Mouse (Mus musculus) C2C12 (cell line): ENCODE data around the gene Tmprss6. TPM values are rescaled to one million over a fixed set of nuclear protein-coding genes. Genes with fewer than 3 reads are reported as not detected.

ENCODE experiments used
- H3K27me3 ChIP-seq: one replicate; pipeline ENCODE4 v1.6.1; 2011; ENCODE audit not compliant: control insufficient read depth, insufficient read depth, insufficient read length
- H3K36me3 ChIP-seq: one replicate; pipeline ENCODE4 v1.6.1; 2011; ENCODE audit not compliant: control insufficient read depth, insufficient read depth
- H3K4me3 ChIP-seq: one replicate; pipeline ENCODE4 v1.5.1; 2011; ENCODE audit warnings: mild to moderate bottlenecking, control low read depth; ENCODE audit not compliant: poor library complexity, insufficient read depth, severe bottlenecking
- H3K79me2 ChIP-seq: one replicate; pipeline ENCODE4 v1.6.1; 2011; ENCODE audit not compliant: control insufficient read depth, insufficient read depth
- H3K79me3 ChIP-seq: one replicate; pipeline ENCODE4 v1.6.1; 2011; ENCODE audit warnings: low read depth, control low read depth
- H3ac ChIP-seq: one replicate; pipeline ENCODE3; 2011; ENCODE audit warnings: low read depth; ENCODE audit not compliant: control insufficient read depth, insufficient read length
- CEBPB ChIP-seq: IDR thresholded peaks from one replicate; pipeline ENCODE4 v1.6.1; 2011; ENCODE audit warnings: low read depth, mild to moderate bottlenecking, control low read depth, moderate library complexity
- CTCF ChIP-seq: IDR thresholded peaks from one replicate; pipeline ENCODE4 v1.5.1; 2011; ENCODE audit not compliant: control insufficient read depth, insufficient read depth, insufficient read length
- FOSL1 ChIP-seq: IDR thresholded peaks from one replicate; pipeline ENCODE4 v1.8.0; 2011; ENCODE audit warnings: mild to moderate bottlenecking, low read length; ENCODE audit not compliant: poor library complexity, insufficient read depth, severe bottlenecking
- MAX ChIP-seq: IDR thresholded peaks from one replicate; pipeline ENCODE4 v1.6.1; 2011; ENCODE audit warnings: mild to moderate bottlenecking, control low read depth
- MYOD1 ChIP-seq: IDR thresholded peaks from one replicate; pipeline ENCODE4 v1.6.1; 2011; ENCODE audit warnings: low read depth; ENCODE audit not compliant: control insufficient read depth, insufficient read length
- MYOG ChIP-seq: IDR thresholded peaks from one replicate; pipeline ENCODE4 v1.6.1; 2011; ENCODE audit not compliant: control insufficient read depth, insufficient read length; ENCODE audit errors: extremely low read depth
- USF1 ChIP-seq: IDR thresholded peaks from one replicate; pipeline ENCODE4 v1.6.1; 2011; ENCODE audit warnings: low read depth, mild to moderate bottlenecking, control low read depth, moderate library complexity
- polyA plus RNA-seq: library from polyadenylated mRNA; unstranded; fragments of >200 nt; fragmentation: generic; extraction: Trizol; gene quantifications from one replicate; pipeline ENCODE4 v1.2.1, GENCODE M21; 2012; ENCODE audit warnings: missing spikeins

The Tmprss6 gene
- polyA plus RNA-seq, 1 experiment: 0.06 TPM

- no peak overlapping the region for H3ac ChIP-seq
- H3K4me3 ChIP-seq: no peak overlapping the region
- TF ChIP-seq USF1: no peak
- TF ChIP-seq FOSL1: no peak
- no peak for TF ChIP-seq MYOG
- no peak for TF ChIP-seq MYOD1
- no peak for TF ChIP-seq CTCF
- TF ChIP-seq MAX: no peak
- no peak for TF ChIP-seq CEBPB
- H3K27me3 ChIP-seq: peaks cover 3% of the 10 kb centered on the region
- no peaks in the 10 kb centered on the region for H3K79me3 ChIP-seq
- no peaks in the 10 kb centered on the region for H3K36me3 ChIP-seq
- H3K79me2 ChIP-seq: no peaks in the 10 kb centered on the region
Observed at GRCm38 (mm10) chr15:78413719-78414117, 54.7 kb downstream of the Tmprss6 start.

- no peaks in the 10 kb centered on the region for H3K36me3 ChIP-seq
- no peak overlapping the region for H3K4me3 ChIP-seq
- H3K79me3 ChIP-seq: no peaks in the 10 kb centered on the region
- no peak overlapping the region for H3ac ChIP-seq
- TF ChIP-seq FOSL1 (no peak), CTCF (no peak), MYOG (no peak), MYOD1 (no peak), MAX (no peak), USF1 (no peak), CEBPB (no peak)
- H3K79me2 ChIP-seq: no peaks in the 10 kb centered on the region
- no peaks in the 10 kb centered on the region for H3K27me3 ChIP-seq
Observed at GRCm38 (mm10) chr15:78413083-78413718, 55.2 kb downstream of the Tmprss6 start.

- TF ChIP-seq MYOG (no peak), FOSL1 (no peak), CTCF (no peak), MYOD1 (no peak), CEBPB (no peak), USF1 (no peak), MAX (no peak)
- Histone ChIP-seq H3K36me3 (no peaks in the 10 kb centered on the region), H3K79me2 (no peaks in the 10 kb centered on the region), H3ac (no peak overlapping the region), H3K27me3 (no peaks in the 10 kb centered on the region), H3K79me3 (no peaks in the 10 kb centered on the region), H3K4me3 (no peak overlapping the region)
Observed at GRCm38 (mm10) chr15:78409570-78410052, 58.8 kb downstream of the Tmprss6 start.

GRCm38 (mm10) chr15:78406293-78406934, 62.0 kb downstream of the Tmprss6 start, which contains the start of gene Mpst:
TSS of gene Mpst (plus strand) at chr15:78406416.
- TF ChIP-seq CTCF: no peak
- no peak for TF ChIP-seq FOSL1
- Histone ChIP-seq H3ac (peak within 1 kb of the TSS; percentile 78), H3K27me3 (no peaks in the 10 kb centered on the region)

GRCm38 (mm10) chr15:78405517-78406211, 62.8 kb downstream of the Tmprss6 start, which contains the start of gene Tst:
TSS of gene Tst (minus strand) at chr15:78405907.
- Histone ChIP-seq H3ac (peak within 1 kb of the TSS; percentile 78), H3K79me2 (no peaks in the 10 kb centered on the region), H3K36me3 (no peaks in the 10 kb centered on the region), H3K79me3 (no peaks in the 10 kb centered on the region), H3K27me3 (no peaks in the 10 kb centered on the region), H3K4me3 (peak within 1 kb of the TSS; percentile 82)
- peak; percentile 41 for TF ChIP-seq MAX
- no peak for TF ChIP-seq MYOG

More at GRCm38 (mm10) chr15:78406293-78406934, 62.0 kb downstream of the Tmprss6 start, which contains the start of gene Mpst:
- H3K36me3 ChIP-seq: no peaks in the 10 kb centered on the region
- H3K79me3 ChIP-seq: no peaks in the 10 kb centered on the region
- no peaks in the 10 kb centered on the region for H3K79me2 ChIP-seq
- peak within 1 kb of the TSS; percentile 82 for H3K4me3 ChIP-seq
